Mouse (Mus musculus) erythroblast, embryonic 14.5 days (primary cell): ENCODE measurements around the gene Dapk3. TPM values are rescaled to one million over a fixed set of nuclear protein-coding genes. Genes with fewer than 3 reads are reported as not detected.
"Not testable (repeated sequence)": the region's sequence is repeated elsewhere in the genome, so short reads cannot be mapped to it uniquely, and the experiment has no call there.

Experiments used
- H3K27me3 ChIP-seq: 2 replicates; pipeline ENCODE4 v1.6.1; 2012; ENCODE audit warnings: inconsistent platforms; ENCODE audit not compliant: control insufficient read depth
- H3K36me3 ChIP-seq: 2 replicates; pipeline ENCODE4 v1.6.1; 2012; ENCODE audit warnings: mild to moderate bottlenecking, inconsistent platforms; ENCODE audit not compliant: control insufficient read depth
- H3K4me1 ChIP-seq: 2 replicates; pipeline ENCODE4 v1.6.1; 2012; ENCODE audit warnings: inconsistent platforms; ENCODE audit not compliant: control insufficient read depth
- H3K4me3 ChIP-seq: replicated peaks from 2 replicates; pipeline ENCODE3; 2012; ENCODE audit warnings: moderate library complexity, mild to moderate bottlenecking, inconsistent platforms
- H3K9me3 ChIP-seq: 2 replicates; pipeline ENCODE4 v1.6.1; 2012; ENCODE audit warnings: low read length, inconsistent platforms, mixed read lengths; ENCODE audit not compliant: control insufficient read depth
- GATA1 ChIP-seq: IDR thresholded peaks from 2 replicates; pipeline ENCODE4 v1.6.1; 2012; ENCODE audit warnings: low read length, inconsistent platforms, mixed read lengths
- TAL1 ChIP-seq: IDR thresholded peaks from 3 replicates; pipeline ENCODE4 v1.6.1; 2012; ENCODE audit warnings: low read length, inconsistent platforms, mixed read lengths
- polyA plus RNA-seq: library from polyadenylated mRNA; stranded (reverse); fragments of >175 nt; gene quantifications from 2 replicates; pipeline ENCODE4 v1.2.3, GENCODE M21; 2012

Dapk3 gene
- polyA plus RNA-seq, 1 experiment: 8.3 TPM

DNA sequence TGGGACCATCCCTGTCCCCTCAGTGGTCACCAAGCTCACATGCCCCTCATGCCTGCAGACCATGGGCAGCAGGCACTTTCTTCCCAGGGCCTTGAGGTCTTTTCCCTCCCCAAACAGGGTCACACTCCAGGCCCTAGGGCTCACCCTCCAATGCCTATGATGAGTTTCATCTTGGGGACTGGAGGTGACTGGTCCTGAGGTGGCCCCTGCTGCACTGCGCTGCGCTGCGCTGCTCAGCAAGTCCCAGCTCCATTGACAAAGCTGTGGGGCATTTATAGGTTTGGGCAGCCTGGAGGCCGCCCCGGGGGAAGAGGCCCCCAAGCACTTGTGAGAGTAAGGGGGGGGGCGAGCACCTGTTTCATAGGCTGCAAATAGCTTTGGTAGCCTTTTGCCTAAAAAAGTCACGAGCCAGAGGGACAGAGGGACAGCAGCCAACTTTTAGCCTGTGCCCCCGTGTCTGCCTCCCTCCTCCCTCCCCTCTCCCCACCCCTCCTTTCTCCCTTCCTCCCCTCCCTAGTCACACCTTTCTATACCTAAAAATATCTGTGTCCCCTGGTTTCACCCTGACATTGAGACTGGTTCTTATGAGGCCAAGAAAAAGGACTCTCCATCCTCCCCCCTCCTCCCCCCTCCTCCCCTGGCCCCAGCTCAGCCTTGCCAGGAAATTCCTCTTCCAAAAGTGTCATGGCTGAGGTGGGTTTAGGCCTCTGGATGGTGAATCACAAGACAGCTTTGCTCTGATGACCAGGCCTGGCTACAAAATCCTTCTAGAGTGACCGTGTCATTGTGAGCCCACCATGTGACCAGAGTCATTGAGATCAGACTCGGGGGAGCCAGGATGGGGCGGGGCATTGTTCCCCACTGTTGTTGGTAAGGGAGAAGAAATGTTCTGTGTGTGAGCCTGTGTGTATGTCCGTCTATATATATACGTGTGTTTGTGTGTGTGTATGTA, 19.3 kb downstream of the Dapk3 start, which contains the start of gene Nmrk2:
Nmrk2 (minus strand) TSS at position 245 of the 952 bp plus-strand sequence.
- no peaks in the 10 kb centered on the region for H3K9me3 ChIP-seq
- H3K4me3 ChIP-seq: no peak within 1 kb of the TSS
- no peaks in the 10 kb centered on the region for H3K36me3 ChIP-seq
- H3K4me1 ChIP-seq: peaks cover 24% of the 10 kb centered on the region
- peaks cover 23% of the 10 kb centered on the region for H3K27me3 ChIP-seq
- no peak for TF ChIP-seq GATA1
- TF ChIP-seq TAL1: no peak

DNA sequence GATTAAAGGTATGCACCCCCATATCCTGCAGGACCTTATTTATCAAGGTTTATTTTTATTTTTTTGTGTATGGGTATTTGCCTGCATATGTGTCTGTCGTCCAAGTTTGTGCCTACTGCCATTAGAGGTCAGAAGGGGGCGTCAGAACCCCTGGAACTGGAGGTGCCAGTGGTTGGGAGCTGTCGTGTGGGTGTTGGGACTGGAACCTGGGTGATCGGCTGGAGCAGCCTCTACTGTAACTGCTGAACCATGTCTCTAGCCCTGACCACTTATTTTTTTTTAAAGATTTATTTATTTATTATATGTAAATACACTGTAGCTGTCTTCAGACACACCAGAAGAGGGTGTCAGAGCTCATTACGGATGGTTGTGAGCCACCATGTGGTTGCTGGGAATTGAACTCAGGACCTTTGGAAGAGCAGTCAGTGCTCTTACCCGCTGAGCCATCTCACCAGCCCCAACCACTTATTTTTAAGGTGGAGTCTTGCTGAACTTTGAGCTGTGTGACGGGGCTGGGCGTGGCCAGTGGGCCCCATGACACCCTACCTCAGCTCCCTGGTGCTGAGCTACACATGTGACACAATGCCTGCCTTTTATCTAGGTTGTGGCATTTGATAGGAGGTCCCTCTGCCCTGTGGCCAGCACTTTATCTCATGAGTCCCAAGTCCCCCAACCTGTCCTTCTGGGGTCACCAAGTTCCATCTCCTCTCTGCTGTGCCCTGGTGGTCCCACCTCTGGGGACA, 20.3 kb downstream of the Dapk3 start:
- Histone ChIP-seq H3K9me3 (no peaks in the 10 kb centered on the region), H3K4me3 (no peak overlapping the region), H3K4me1 (peaks cover 24% of the 10 kb centered on the region), H3K36me3 (no peaks in the 10 kb centered on the region), H3K27me3 (peaks cover 23% of the 10 kb centered on the region)
- TF ChIP-seq GATA1: no peak
- no peak for TF ChIP-seq TAL1

- peaks cover 18% of the 10 kb centered on the region for H3K27me3 ChIP-seq
- no peak overlapping the region for H3K4me3 ChIP-seq
- H3K9me3 ChIP-seq: no peaks in the 10 kb centered on the region
- no peaks in the 10 kb centered on the region for H3K36me3 ChIP-seq
- peaks cover 24% of the 10 kb centered on the region for H3K4me1 ChIP-seq
- no peak for TF ChIP-seq GATA1
- no peak for TF ChIP-seq TAL1
Observed at GRCm38 (mm10) chr10:81204137-81204536, 21.3 kb downstream of the Dapk3 start.

GRCm38 (mm10) chr10:81210154-81210553, 27.3 kb downstream of the Dapk3 start:
- peaks cover 21% of the 10 kb centered on the region for H3K27me3 ChIP-seq
- H3K36me3 ChIP-seq: no peaks in the 10 kb centered on the region
- H3K9me3 ChIP-seq: peaks cover 13% of the 10 kb centered on the region
- H3K4me1 ChIP-seq: no peaks in the 10 kb centered on the region
- TF ChIP-seq GATA1: no peak
- TF ChIP-seq TAL1: no peak
- H3K4me3 ChIP-seq: no peak overlapping the region

- H3K9me3 ChIP-seq: peaks cover 6% of the 10 kb centered on the region
- H3K4me3 ChIP-seq: no peak overlapping the region
- H3K4me1 ChIP-seq: no peaks in the 10 kb centered on the region; the same call in 1 of the 2 replicates
- no peak for TF ChIP-seq TAL1
- TF ChIP-seq GATA1: no peak
- H3K27me3 ChIP-seq: peaks cover 14% of the 10 kb centered on the region
- no peaks in the 10 kb centered on the region for H3K36me3 ChIP-seq
Observed at GRCm38 (mm10) chr10:81216260-81216659, 33.5 kb downstream of the Dapk3 start.

GRCm38 (mm10) chr10:81216810-81217209, 34.0 kb downstream of the Dapk3 start:
- H3K4me3 ChIP-seq: no peak overlapping the region

GRCm38 (mm10) chr10:81217267-81217666, 34.5 kb downstream of the Dapk3 start:
- H3K27me3 ChIP-seq: peaks cover 14% of the 10 kb centered on the region
- H3K36me3 ChIP-seq, H3K4me3 ChIP-seq, H3K9me3 ChIP-seq, H3K4me1 ChIP-seq: not testable (repeated sequence)

More at GRCm38 (mm10) chr10:81216810-81217209, 34.0 kb downstream of the Dapk3 start:
- Histone ChIP-seq H3K4me1 (no peaks in the 10 kb centered on the region; the same call in 1 of the 2 replicates), H3K27me3 (peaks cover 14% of the 10 kb centered on the region), H3K9me3 (peaks cover 4% of the 10 kb centered on the region), H3K36me3 (no peaks in the 10 kb centered on the region)
- TF ChIP-seq GATA1 (no peak), TAL1 (no peak)

GRCm38 (mm10) chr10:81217964-81218363, 35.2 kb downstream of the Dapk3 start:
- Histone ChIP-seq H3K27me3 (peaks cover 12% of the 10 kb centered on the region), H3K9me3 (no peaks in the 10 kb centered on the region), H3K4me1 (no peaks in the 10 kb centered on the region; the same call in 1 of the 2 replicates), H3K4me3 (no peak overlapping the region), H3K36me3 (no peaks in the 10 kb centered on the region)
- TF ChIP-seq TAL1 (no peak), GATA1 (no peak)
